Mouse (Mus musculus): ENCODE measurements around the gene Srp68.

The Srp68 gene

DNA sequence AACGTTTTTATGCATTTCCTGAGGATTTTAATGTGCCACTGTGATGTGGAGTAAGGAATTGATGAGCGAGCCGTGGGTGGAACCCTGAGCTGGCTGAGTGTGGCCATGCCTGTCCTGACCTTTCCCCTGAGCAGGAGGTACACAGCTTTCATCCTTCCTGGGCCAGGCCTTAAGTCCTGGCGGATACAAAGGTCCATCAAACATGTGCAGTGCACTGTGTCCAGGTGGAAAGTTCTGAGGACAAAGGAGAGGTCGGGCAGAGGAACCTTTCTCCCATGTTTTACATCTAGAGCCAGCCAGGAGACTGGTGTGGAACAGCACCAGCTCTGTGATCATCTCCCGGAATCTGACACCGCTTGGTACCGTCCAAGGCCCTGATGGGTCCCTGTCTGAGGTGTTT is 64.8 kb downstream of the Srp68 start:
- 87% methylated on average over 8 of the region's 8 CpGs for WGBS

DNA sequence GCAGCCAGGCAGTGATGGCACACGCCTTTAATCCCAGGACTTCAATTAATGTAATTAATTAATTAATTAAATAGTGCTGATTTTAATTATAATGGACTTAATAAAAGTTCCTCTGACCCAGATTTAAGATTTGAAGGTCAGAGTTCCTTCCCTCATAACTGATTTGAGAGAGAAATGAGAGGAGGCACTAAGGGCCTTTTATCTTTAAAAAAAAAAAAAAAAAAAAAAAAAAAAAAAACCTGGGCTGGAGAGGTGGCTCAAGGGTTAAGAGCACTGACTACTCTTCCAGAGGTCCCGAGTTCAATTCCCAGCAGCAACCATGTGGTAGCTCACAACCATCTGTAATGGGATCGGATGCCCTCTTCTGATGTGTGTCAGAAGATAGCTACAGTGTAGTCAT is 65.4 kb downstream of the Srp68 start:
- 89% methylated on average over 3 of the region's 3 CpGs for WGBS

DNA sequence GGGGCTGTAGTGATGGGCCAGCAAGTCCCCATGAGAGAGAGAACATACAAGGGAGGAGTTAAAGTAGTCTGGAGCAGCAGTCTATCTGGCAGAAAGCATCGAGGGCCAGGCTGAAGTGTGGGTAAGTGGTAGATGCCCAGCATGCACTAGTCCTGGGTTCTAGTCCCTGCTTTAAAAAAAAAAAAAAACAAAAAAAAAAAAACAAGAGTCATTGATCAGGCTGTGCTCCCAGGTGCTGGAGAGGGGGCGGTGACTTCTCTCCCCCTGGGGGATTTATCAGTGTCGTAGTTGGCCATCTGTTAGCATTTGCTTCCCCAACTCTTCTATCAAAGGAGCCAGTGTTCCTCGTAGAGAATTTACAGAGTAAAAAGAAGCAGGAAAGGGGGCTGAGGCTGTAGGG is 67.3 kb downstream of the Srp68 start:
- whole genome bisulfite sequencing, result 74% methylated on average over 4 of the region's 4 CpGs

DNA sequence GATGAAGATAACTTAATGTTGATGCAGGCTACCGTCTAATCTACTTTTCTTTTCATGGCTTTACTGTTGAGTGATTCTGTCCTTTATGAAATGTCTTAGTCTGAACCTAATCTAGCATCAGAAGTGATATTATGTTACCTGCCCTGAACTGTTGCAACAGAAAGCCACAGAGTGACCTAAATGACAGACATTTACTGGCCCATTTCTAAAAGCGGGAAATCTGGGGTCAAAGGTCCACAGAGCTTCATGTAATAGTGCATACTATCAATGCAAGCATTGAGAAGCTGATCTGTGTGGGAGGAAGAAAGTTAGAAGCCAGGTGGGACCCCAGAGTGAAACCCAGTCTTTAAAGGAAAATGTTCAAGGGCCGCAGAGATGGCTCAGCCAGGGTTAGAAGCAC is 70.9 kb downstream of the Srp68 start:
- 97% methylated on average over 3 of the region's 3 CpGs for WGBS

DNA sequence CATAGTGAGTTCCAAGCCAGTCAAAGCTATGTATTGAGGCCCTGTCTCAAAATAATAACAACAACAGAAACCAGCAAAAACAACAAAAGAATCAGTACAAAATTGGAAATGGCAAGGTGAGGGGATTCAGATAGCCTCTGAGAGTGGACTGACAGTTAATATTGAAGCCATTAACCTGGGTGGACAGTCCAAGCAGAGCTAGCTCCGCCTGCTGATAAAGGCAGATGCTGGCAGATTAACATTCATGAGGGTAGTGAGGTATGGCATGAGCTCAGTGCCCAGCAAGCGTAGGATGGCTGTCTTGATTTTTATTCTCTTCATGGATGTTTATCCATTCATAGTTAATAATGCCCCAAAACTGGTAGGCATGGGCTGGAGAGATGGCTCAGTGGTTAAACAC is 72.9 kb downstream of the Srp68 start:
- WGBS, result 96% methylated on average over 2 of the region's 2 CpGs

DNA sequence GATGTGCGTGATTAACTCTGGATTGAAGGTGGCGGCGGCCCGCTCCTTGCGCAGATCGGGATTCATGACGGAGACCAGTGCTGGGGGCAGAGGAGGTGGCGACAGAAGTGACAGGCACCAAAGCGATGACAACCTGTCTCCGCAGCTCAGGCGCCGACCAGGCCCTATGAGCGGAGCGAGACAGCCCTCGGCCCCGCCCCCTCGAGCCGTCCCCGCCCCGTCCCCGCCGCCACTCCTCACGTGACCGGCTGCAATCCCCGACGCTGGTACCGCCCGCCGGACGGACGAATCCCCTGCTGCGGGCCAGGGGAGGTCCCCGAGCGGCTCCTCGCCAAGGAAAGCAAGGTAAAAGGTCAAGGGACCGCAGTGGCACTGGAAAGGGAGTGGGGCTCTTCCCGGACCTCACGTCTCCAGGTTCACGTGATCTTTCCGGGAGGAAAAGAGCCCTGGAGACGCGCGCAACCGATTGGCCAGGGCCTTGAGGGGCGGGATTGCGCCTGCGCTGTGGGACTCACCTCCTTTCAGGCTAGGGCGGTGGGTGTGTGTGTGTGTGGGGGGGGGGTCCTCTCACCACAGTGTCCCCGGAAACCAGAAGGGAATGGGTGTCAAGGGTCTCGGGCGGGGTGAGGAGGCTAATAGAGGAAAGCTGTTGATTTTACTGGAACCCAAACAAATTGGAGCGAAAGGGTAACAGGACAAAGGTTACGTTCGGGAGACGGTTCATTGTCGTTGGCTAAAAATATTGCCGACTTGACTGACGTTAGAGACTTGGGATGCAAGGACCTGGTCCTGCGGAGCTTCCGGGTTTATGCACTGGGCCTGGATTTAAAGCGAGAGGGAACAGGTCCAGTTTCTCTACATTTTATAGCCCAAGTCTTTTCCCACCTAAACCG is 75.1 kb downstream of the Srp68 start, which contains the start of the genes Ten1 and Acox1:
Ten1 (plus strand) TSS at position 217 of the 893 bp plus-strand sequence.
Acox1 (minus strand) TSS at position 407 of the 893 bp plus-strand sequence.
- WGBS, result under 1% methylated on average over 62 of the region's 62 CpGs

DNA sequence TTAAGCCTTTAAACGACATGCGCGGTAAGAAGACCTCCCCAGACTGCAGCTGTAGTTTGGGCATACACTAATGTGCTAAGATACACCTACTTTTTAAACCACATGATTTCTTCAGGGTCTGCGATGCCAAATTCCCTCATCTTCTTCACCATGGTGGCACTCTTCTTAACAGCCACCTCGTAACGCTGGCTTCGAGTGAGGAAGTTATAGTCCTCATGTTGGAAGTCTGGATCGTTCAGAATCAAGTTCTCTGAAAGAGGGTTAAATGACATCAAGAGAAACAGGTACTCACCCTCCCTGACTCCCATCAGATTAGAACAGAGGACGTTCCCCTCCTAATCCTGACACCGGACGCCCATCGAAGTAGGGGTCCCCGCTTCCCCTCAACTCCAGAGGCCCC is 75.9 kb downstream of the Srp68 start:
- WGBS, result 7% methylated on average over 13 of the region's 13 CpGs

DNA sequence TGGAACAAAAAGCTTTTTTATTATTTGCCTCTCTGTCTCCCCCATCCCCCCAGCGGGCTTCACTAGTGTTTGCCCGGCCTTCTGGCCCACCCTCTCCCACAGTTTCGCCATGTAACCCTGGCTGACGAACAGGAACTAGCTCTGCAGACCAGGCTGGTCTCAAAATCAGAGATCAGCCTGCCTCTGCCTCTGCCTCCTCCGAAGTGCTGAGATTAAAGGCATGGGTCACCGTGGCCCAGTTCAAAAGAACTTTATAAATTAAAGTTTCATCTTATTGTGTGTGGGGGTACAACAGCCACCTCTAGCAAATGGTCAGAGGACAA is 76.5 kb downstream of the Srp68 start:
- WGBS, result 81% methylated on average over 6 of the region's 6 CpGs

DNA sequence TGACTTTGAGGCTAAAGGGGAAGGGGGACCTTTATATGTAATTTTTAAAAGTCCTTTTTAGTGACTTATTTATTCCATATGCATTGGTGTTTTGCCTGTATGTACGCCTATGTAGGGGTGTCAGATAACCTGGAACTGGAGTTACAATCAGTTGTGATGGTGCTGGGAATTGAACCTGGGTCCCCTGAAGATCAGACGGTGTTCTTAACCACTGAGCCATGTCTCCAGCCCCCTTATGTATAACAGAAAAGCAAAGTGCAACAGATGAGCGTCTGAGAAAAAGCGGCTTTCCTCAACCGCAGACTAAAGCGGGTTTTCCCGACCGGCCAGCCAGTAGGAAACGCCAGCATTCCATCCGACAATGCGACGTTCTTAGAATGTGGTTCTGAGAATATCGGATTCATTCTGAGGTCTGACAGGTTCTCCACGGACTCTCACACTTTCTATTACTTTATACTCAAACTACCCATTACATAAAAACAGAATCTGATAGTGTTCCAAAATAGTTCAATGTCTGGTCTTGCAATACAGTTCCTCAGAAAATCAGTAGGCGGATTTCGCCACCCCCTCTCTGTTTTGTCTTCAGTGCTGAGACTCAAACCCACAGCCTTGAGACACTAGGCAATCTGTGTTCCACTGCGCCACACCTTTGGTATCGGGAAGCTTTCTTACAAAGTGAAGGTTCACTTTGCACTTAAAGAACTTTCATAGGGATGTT is 77.0 kb downstream of the Srp68 start:
- WGBS, result 91% methylated on average over 18 of the region's 18 CpGs

DNA sequence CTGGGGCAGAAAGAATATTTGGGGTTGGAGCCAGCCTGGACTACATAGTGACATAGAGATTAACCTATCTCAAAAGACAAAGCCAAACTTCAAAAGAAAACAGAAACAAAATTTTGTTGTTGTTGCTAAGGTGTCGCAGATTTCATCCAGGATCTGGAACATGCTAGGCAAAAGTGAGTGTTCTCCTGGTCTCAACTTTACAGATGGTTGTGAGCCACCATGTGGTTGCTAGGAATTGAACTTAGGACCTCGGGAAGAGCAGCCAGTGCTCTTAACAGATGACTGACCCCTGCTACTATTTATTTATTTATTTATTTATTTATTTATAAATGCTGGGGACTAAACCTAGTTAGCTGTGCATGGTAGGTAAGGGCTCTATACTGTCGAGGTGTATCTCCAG is 77.7 kb downstream of the Srp68 start:
- 81% methylated on average over 3 of the region's 3 CpGs for WGBS

DNA sequence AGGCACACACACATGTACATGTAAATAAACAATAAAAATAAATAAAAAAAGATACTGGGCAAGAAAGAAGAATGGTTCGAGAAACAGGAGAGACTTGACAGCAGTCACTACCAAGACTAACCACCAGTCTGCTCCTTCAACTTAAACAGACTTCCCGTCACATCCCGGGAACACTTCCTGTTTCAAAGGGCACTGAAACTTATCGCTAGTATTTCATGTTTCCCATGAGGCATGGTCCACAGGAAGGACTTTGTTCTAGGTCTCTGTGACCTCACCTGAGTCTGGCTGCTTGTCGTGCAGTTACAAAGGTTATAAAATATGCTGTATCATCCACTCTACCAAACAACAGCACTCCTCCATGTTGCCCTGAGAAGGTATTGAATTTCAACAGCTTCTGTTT is 78.8 kb downstream of the Srp68 start:
- 66% methylated on average over 5 of the region's 5 CpGs for WGBS
